Mouse (Mus musculus): ENCODE measurements around the gene Ccdc170. TPM values are rescaled to one million over a fixed set of nuclear protein-coding genes. Genes with fewer than 3 reads are reported as not detected.

Ccdc170 gene
- polyA plus RNA-seq, 1 experiment: not detected

GRCm38 (mm10) chr10:4610234-4610633, 127.9 kb downstream of the Ccdc170 start:
- Histone ChIP-seq H3K27ac (ENCODE audit: insufficient read depth, low read length) (no peak overlapping the region), H3K4me1 (ENCODE audit: control insufficient read depth, insufficient read depth, low read length) (peaks cover 17% of the 10 kb centered on the region), H3K4me3 (ENCODE audit: insufficient read depth, low read length) (no peak overlapping the region)
- TF ChIP-seq POLR2A (IDR thresholded peaks at IDR 0.05; ENCODE audit: low read depth, low read length) (no peak), CTCF (IDR thresholded peaks at IDR 0.05; ENCODE audit: borderline replicate concordance, insufficient read depth, low read length) (no peak)

GRCm38 (mm10) chr10:4611386-4612155, 129.3 kb downstream of the Ccdc170 start, which contains the start of gene Esr1:
Esr1 (plus strand) TSS chr10:4611593.
- Histone ChIP-seq H3K4me3 (ENCODE audit: insufficient read depth, low read length) (peak within 1 kb of the TSS; percentile 15), H3K27ac (ENCODE audit: insufficient read depth, low read length) (peak within 1 kb of the TSS; percentile 34; the same call in 1 of the 2 replicates), H3K4me1 (ENCODE audit: control insufficient read depth, insufficient read depth, low read length) (peaks cover 17% of the 10 kb centered on the region)
- TF ChIP-seq POLR2A (IDR thresholded peaks at IDR 0.05; ENCODE audit: low read depth, low read length): no peak

Other genes with a start within 250 kb of the Ccdc170 start
- gene Akap12, start 216.1 kb upstream of the Ccdc170 start, polyA plus RNA-seq (2011; ENCODE audit: insufficient read length, low read depth, missing spikeins): 149 and 184 TPM in 2 replicates
- 7.1 and 10.6 TPM in 2 replicates for gene Zbtb2, start 94.4 kb upstream of the Ccdc170 start, polyA plus RNA-seq (2011; ENCODE audit: insufficient read length, low read depth, missing spikeins)
- 44.9 and 47.1 TPM in 2 replicates for gene Rmnd1, start 50.1 kb upstream of the Ccdc170 start, polyA plus RNA-seq (2011; ENCODE audit: insufficient read length, low read depth, missing spikeins)
- 18.9 and 21.1 TPM in 2 replicates for gene Armt1, start 50.0 kb upstream of the Ccdc170 start, polyA plus RNA-seq (2011; ENCODE audit: insufficient read length, low read depth, missing spikeins)
- 0.70 and 1.6 TPM in 2 replicates for gene Esr1, start 129.1 kb downstream of the Ccdc170 start, polyA plus RNA-seq (2011; ENCODE audit: insufficient read length, low read depth, missing spikeins)